Mouse (Mus musculus) frontal cortex, postnatal 10 days (tissue): ENCODE measurements at regions not wholly inside any gene's neighbourhood (a gene's known extent, or its start where the extent isn't known, plus 50 kb on each side); places are given as distances from the start of the nearest gene placed in this dataset.

Experiments used
- DNase-seq, 2 experiments: peaks; one replicate each; pipeline ENCODE4 v3.0.0; 2022; ENCODE audit warnings: low spot score in 2 of 2, mixed read lengths in 1 of 2

- no peak for DNase-seq
Measured at GRCm38 (mm10) chr10:31076948-31077347, 234.3 kb upstream of the Hey2 start.

DNA sequence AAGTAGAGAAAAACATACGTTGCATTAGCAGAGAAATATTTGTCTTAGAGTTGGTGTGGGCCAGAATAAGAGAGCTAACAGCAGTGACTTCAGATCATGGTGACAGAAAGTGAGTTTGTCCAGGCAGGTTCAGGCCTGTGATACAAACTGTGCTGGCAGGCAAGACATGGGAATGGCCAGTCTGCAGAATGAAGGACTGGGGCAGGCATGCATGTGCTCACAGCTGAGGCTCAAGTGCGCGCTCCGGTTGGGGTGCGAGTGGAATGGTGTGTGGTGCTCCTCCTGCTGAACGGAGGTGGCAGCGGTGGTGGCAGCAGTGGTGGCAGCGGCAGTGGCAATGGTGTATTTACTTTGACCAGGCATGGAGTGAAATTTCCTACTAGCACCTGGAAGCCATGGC, 233.8 kb upstream of the Hey2 start:
- DNase-seq = no peak

DNA sequence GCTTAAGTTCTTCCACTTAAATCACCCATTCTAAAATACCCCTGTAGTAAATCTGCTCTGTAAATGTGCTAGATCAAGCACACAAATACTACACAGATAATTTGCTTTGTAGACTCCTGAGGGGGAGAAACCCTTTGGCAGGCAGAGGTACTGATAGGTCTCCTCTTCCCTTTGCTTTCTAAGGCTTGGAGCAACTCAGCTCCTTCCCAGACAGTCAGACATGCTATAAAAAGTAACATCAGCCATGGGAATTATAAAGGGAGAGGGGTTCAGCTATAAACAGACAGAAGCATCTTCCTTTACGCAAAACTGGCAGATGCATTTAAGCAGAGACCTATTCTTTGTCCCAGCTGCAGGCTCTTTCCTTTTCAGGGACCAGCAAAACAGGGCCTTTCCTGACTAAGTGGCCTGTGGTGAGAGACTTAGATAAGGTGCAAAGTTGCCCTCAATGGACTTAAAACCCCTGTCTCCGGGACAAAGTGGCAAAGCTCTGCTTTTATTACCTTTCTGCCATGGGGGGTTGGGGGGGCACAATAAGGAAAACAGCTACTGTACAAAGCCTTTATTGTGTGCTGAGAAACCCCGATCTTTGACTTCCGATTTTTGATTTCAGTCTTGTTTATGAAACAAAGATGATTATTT, 231.5 kb upstream of the Hey2 start:
- no peak for DNase-seq

- no peak for DNase-seq
Measured at GRCm38 (mm10) chr10:31068668-31069223, 226.1 kb upstream of the Hey2 start.

DNA sequence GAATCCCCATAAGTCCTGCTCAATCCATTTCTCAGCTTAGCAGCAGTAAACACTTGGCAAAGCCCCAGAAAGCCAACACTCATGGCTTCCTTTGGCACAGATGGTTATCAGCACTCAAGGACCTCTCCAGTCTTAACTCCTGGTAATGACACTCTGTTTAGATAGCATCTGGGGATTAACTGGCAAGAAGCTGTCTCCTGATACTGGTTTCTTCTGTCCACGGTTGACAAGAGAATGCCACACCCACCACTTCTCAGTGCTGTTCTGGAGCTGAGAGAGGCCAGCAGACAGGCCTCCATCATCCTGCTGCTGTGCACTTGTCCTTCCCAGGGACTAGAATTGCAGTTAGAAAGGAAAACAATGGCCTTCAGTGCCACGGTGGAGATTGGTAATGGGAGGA, 220.1 kb upstream of the Hey2 start:
- no peak for DNase-seq

DNA sequence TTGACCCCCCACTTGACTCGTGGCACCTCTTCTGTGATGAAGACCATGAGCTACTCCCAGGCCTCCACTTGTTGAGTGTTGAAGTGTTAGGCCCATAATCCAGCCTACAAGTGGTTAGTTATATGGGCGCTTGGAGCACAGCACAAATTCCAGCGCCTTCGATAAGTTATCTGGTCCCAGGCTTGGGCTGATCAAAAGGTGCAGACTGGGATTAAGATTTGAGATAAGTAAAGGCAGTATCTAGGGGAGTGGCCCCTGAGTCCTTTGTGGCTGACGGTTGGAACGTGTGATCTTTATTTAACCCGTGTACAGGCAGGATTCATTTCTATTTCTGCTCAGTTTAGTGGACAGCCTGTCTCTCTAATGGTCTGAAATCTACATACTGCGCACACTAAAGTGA, 210.7 kb upstream of the Hey2 start:
- DNase-seq = no peak

GRCm38 (mm10) chr10:31051222-31051621, 208.6 kb upstream of the Hey2 start:
- DNase-seq = no peak

DNA sequence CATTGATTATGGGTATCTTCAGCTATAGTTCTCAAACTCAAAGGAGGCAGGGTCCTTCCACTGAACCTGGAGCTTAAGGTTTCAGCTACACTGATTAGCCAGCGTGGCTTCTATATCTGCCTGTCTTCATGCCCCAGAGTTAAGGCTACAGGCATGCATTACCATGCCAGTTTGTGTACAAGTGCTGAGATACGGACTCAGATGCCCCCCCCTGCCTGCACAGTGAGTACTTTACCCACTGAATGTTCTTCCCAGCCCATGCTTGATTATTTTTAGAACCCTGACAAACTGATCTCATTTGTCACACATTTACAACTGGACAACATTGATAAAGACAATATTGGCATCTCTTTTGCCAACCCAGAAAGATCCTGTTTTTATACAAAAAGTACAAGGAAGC, 206.8 kb upstream of the Hey2 start:
- DNase-seq = no peak

DNA sequence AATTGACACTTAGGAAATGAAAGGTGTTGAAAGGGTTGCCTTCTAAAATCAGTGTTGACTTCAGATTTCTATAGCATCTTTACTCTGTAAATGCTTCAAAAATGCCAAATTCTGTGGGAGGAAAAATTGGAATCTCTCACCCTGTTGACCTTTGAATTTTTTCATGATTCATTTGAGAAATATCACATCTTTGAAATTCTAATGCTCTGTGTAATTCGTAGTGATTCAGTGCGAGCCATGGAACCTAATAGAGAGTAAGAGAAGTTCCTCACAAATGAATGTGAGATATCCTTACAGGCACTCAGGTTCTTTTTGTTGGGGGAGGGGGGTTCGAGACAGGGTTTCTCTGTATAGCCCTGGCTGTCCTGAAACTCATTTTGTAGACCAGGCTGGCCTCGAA, 193.0 kb upstream of the Hey2 start:
- DNase-seq = no peak

GRCm38 (mm10) chr10:31034782-31035181, 192.2 kb upstream of the Hey2 start:
- DNase-seq = no peak

GRCm38 (mm10) chr10:31030676-31031075, 188.1 kb upstream of the Hey2 start:
- no peak for DNase-seq

- DNase-seq = no peak
Measured at GRCm38 (mm10) chr10:31026440-31026839, 183.8 kb upstream of the Hey2 start.

DNA sequence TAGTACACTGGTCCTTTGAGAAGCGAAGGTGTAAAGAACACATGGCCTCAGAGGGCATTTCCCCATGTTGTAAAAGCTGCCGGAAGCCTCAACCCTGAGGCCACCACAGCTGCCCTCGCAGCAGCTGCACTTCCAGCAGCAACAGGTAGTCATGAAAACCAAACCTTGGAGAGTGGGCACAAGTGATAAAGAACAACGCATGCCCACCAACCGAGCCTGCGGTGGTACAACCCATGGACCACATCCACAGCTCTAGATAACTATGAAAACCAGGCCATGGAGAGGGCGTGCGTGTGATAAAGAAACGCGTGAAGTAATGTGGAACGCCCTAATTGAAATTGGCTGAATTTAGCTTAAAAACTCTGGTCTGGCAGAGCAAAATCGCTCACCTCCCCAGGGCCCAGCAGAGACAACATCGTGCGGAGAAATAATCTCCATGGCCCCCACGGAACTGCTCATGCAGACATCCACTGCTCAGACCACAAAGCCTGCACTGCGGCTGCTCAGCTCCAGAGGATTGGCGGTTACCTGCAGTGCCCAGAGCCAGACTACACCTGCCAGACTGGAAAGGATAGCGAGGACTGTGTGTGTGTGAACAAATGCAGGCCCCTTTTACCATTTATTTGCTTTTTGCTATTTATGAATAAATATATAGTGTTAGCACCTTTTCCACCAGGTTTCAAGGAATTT, 170.2 kb upstream of the Hey2 start:
- DNase-seq = no peak

- no peak for DNase-seq
Measured at GRCm38 (mm10) chr10:31009955-31010254, 167.3 kb upstream of the Hey2 start.

- DNase-seq = no peak
Measured at GRCm38 (mm10) chr10:31009128-31009954, 166.7 kb upstream of the Hey2 start.

DNA sequence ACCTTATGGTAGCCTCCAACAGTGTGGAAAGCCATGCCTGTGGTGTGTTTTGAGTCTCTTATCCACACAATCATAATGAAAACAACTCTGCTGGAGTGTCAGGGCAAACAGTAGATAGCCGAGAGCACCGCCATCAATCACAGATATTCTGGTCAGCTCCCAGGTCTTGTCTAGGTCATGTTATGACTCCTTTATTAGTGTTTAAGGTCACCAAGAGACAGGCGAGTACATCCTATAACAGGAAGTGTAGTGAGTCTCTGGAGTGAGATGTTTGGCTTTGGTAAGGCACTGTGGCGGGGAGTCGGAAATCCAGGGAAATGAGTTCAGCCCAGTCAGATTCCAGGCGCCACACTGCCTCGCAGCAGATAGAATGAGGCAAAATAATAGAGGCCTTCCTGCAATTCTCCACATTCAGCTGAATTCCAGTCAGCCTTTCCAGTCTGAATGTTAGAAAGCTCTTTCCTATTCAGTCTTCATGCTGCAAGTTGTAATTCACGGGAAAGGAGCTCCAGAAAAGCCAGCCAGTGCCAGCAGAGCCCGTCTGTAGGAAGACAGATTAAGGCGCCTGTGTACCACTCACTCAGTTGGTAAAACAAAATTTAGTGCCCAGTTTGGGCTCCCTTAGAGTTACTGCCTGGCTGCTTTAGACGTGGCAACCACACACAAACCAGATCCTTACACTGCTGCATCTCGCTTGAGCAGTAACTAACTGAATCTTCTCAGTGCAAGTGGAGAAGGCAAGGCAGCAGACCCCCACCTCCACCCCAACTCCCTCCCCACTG, 155.8 kb upstream of the Hey2 start:
- DNase-seq = no peak

DNA sequence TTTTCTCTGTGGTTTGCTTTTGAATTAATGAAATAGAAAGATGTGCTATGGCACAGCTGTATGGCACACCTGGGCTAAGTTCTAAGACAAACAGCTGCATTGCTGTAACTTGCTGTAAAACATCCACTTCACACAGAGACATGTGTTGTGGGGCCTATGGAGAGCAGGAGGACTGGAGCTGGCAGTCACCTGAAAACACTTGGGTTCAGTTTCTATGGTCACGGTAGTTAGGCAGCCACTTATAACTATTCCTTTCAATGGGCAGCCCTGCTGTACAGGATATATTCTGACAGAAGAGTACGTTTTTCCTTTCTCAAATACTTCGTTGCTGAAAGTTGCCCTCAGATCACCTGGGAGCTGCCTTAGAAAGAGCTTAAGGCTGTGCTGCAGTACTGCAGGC, 149.6 kb upstream of the Hey2 start:
- DNase-seq = no peak

DNA sequence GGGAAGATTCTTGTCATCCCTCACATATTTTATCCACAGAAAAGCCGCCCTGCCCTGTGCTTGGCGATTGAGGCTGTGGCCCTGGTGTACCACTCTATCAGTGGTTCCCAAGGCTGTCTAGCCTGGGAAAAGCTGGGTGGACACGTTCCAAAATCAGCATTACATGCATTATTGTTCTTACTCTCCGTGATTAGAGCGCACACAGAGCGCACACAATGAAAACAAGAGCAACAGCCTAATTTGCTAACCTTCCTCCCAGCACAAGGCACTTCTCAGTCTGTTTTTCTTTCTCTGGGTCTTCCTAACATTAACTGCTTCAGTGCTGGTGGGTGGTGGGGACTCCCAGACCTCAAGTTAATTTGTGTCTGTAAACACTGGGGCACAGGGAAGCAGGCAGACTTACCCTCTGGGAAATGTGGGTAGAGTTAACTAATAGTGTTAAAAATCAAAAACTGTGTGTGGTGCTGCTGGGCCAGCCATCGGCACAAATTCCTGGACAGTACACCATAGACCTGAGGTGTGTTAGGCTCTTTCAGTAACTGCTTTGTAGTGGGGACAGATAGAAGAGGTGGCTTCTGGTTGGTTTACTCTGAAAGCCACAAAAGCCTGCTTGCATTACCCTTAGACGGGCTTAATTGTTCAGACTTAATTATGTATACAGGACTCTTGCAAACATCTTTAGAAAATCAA, 137.8 kb upstream of the Hey2 start:
- peak in 1 of 2 experiments; percentile 7 for DNase-seq

GRCm38 (mm10) chr10:30979766-30980165, 137.2 kb upstream of the Hey2 start:
- DNase-seq = peak in 1 of 2 experiments; percentile 6

DNA sequence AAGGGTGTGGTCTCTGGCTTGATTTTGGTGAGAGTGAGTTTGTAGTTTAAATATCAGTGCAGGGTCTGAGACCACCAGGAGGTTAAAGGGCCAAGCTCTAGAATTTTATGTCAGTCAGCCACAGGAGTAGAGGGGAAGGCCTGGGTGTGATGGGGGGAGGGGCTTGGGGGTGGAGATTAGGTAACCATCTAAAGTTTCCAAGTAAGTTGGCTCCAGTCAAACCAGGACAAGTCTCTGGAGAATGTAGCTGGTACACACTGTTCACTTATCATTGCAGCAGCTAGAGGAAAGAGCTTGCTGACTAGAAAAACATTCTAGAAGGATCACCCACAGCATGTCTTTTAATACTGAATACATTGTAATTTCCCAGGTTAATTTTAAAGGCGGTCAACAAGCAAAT, 123.6 kb upstream of the Hey2 start:
- no peak for DNase-seq

DNA sequence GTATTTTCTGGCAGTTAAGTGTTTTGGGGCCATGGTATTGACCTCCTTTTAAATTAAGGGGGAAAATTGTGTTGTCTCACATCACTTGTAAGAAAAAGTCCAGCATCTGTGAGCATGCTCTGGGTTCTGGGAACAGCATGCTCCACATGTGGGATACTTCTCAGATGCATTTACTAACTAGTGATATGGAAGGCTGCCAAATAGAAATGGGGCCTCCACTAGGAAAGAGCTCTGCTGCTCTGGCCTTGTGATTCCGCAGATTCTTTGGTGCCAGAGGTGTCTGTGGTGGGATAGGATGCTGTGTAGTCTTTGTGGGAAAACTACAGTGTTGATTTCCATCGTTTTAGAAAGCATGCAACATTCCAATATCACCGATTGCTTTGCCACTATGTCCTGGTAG, 111.2 kb upstream of the Hey2 start:
- DNase-seq = no peak
